In the genomic region with DNA sequence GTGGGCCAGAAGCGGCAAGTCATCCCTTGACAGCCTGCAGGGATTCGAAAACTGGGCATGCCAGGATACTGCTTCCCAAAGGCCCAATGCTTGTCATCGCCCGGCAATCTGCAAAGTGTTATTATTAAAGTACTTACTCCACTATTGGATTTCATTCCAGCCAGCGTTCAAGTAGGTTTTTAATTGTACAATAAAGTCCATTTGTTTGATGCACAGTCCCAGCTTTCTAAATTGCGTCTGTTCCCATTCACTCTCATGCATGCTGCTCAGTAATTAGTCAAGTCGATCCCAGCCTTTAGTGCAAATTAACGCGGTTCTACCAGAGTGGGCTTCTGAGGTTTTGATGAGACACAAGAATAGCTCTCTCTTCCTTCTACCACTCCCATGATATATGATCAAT, we compare ENCODE assay signal across 30 mouse cellular contexts.
DNase-seq lines count a peak whose midpoint lies in the region; ATAC-seq lines count a peak whose summit lies in the region.
"Had no signal": no experiment of that assay in that cellular context is flagged by ENCODE, and none has a peak within 500 bp of the region (broad histone marks: within the 10 kb centered on the region; RNA-seq: fewer than 3 reads in every experiment).

No protein-coding gene starts in this region.

- no peak overlapping the region for H3K4me2 ChIP-seq in embryonic facial prominence, embryonic 14.5 days (ENCODE audit: low read depth, low read length)
- H3K4me2 ChIP-seq in heart, embryonic 11.5 days = no peak overlapping the region
- no peak overlapping the region for H3K4me2 ChIP-seq in neural tube, embryonic 13.5 days
- H3K4me2 ChIP-seq: embryonic facial prominence, embryonic 12.5 days; heart, embryonic 13.5 days; hindbrain, embryonic 15.5 days; limb, embryonic 13.5 days; liver, embryonic 12.5 days; midbrain, embryonic 12.5 days had no signal

- intact Hi-C loops in heart, postnatal 10 days (cut with DNase I) = no loop called here

- H3K36me3 ChIP-seq in embryonic facial prominence, embryonic 14.5 days (ENCODE audit: control insufficient read depth, insufficient read depth, low read length) = no peaks in the 10 kb centered on the region
- no peaks in the 10 kb centered on the region for H3K36me3 ChIP-seq in embryonic facial prominence, embryonic 10.5 days (replicated peaks)
- H3K36me3 ChIP-seq in heart, embryonic 11.5 days (ENCODE audit: control insufficient read depth, insufficient read depth, low read length) = no peaks in the 10 kb centered on the region
- no peaks in the 10 kb centered on the region for H3K36me3 ChIP-seq in neural tube, embryonic 13.5 days
- H3K36me3 ChIP-seq: embryonic facial prominence, embryonic 12.5 days; heart, embryonic 13.5 days; hindbrain, embryonic 15.5 days; limb, embryonic 13.5 days; liver, embryonic 12.5 days; midbrain, embryonic 12.5 days had no signal

- no peaks in the 10 kb centered on the region for H3K27me3 ChIP-seq in embryonic facial prominence, embryonic 14.5 days (replicated peaks; ENCODE audit: control insufficient read depth, insufficient read depth, low read length)
- H3K27me3 ChIP-seq in embryonic facial prominence, embryonic 10.5 days (replicated peaks; ENCODE audit: low read depth, poor library complexity, severe bottlenecking) = peaks cover 11% of the 10 kb centered on the region; the same call in 1 of the 2 replicates
- H3K27me3 ChIP-seq in heart, embryonic 11.5 days (ENCODE audit: control insufficient read depth, insufficient read depth, low read length) = 0 out of 2 replicates have a peak, but pooled peaks cover 2% of the 10 kb centered on the region
- no peaks in the 10 kb centered on the region for H3K27me3 ChIP-seq in neural tube, embryonic 13.5 days
- H3K27me3 ChIP-seq: CH12.LX; hindbrain, embryonic 15.5 days; limb, embryonic 13.5 days; liver, embryonic 12.5 days; megakaryocyte, embryonic 14.5 days; midbrain, embryonic 12.5 days had no signal

- WGBS in embryonic facial prominence, embryonic 14.5 days = 57% methylated on average over 9 of the region's 9 CpGs
- WGBS in embryonic facial prominence, embryonic 10.5 days = 78% methylated on average over 9 of the region's 9 CpGs
- 78% methylated on average over 9 of the region's 9 CpGs for WGBS in heart, embryonic 11.5 days (ENCODE audit: insufficient replicate concordance)
- 64% methylated on average over 9 of the region's 9 CpGs for WGBS in neural tube, embryonic 13.5 days

- H3K9me3 ChIP-seq in embryonic facial prominence, embryonic 14.5 days (ENCODE audit: control insufficient read depth, low read length) = no peaks in the 10 kb centered on the region
- H3K9me3 ChIP-seq in embryonic facial prominence, embryonic 10.5 days = no peaks in the 10 kb centered on the region
- H3K9me3 ChIP-seq in heart, embryonic 11.5 days (replicated peaks; ENCODE audit: control insufficient read depth, low read length) = no peaks in the 10 kb centered on the region
- H3K9me3 ChIP-seq in neural tube, embryonic 13.5 days = no peaks in the 10 kb centered on the region
- H3K9me3 ChIP-seq: embryonic facial prominence, embryonic 12.5 days; heart, embryonic 13.5 days; hindbrain, embryonic 15.5 days; limb, embryonic 13.5 days; liver, embryonic 12.5 days; midbrain, embryonic 12.5 days had no signal

- no peak overlapping the region for H3K27ac ChIP-seq in embryonic facial prominence, embryonic 14.5 days (replicated peaks; ENCODE audit: low read depth, low read length)
- H3K27ac ChIP-seq in embryonic facial prominence, embryonic 10.5 days (replicated peaks) = no peak overlapping the region
- no peak overlapping the region for H3K27ac ChIP-seq in heart, embryonic 11.5 days (ENCODE audit: low read depth, low read length)
- no peak overlapping the region for H3K27ac ChIP-seq in neural tube, embryonic 13.5 days (replicated peaks)
- H3K27ac ChIP-seq: embryonic facial prominence, embryonic 12.5 days; heart, embryonic 13.5 days; hindbrain, embryonic 15.5 days; left cerebral cortex, adult 2 months; limb, embryonic 13.5 days; liver, embryonic 12.5 days; midbrain, embryonic 12.5 days had no signal

- no peak overlapping the region for H3K9ac ChIP-seq in embryonic facial prominence, embryonic 14.5 days (ENCODE audit: low read depth, low read length)
- H3K9ac ChIP-seq in heart, embryonic 11.5 days (ENCODE audit: low read depth, low read length) = no peak overlapping the region
- H3K9ac ChIP-seq in neural tube, embryonic 13.5 days = no peak overlapping the region
- H3K9ac ChIP-seq: embryonic facial prominence, embryonic 12.5 days; heart, embryonic 13.5 days; hindbrain, embryonic 15.5 days; limb, embryonic 13.5 days; liver, embryonic 12.5 days; liver, postnatal 0 days; midbrain, embryonic 12.5 days had no signal

- H3K4me3 ChIP-seq in embryonic facial prominence, embryonic 14.5 days (ENCODE audit: low read depth, low read length) = no peak overlapping the region
- no peak overlapping the region for H3K4me3 ChIP-seq in embryonic facial prominence, embryonic 10.5 days
- no peak overlapping the region for H3K4me3 ChIP-seq in heart, embryonic 11.5 days (ENCODE audit: low read depth, low read length)
- no peak overlapping the region for H3K4me3 ChIP-seq in neural tube, embryonic 13.5 days
- H3K4me3 ChIP-seq: embryonic facial prominence, embryonic 12.5 days; heart, embryonic 13.5 days; hindbrain, embryonic 15.5 days; left cerebral cortex, adult 2 months; limb, embryonic 13.5 days; liver, embryonic 12.5 days; megakaryocyte, embryonic 14.5 days; midbrain, embryonic 12.5 days had no signal

- DNase-seq in embryonic facial prominence, embryonic 14.5 days (ENCODE audit: low spot score) = peak; percentile 20
- DNase-seq in embryonic facial prominence, embryonic 10.5 days (ENCODE audit: low spot score) = no peak
- DNase-seq in heart, postnatal 10 days = peak; percentile 22 to 44
- DNase-seq in neural tube, embryonic 10.5 days (ENCODE audit: extremely low spot score, low spot score) = no peak
- DNase-seq in cerebellum, postnatal 25 days = no peak
- DNase-seq in adrenal gland, postnatal 10 days = no peak
- DNase-seq: adrenal gland, adult 2 months; cerebellum, adult 8-10 months; cerebellum, postnatal 36 days; gastrocnemius, postnatal 10 days; kidney, adult 11 months; kidney, postnatal 14 days; liver, postnatal 0 days; lung, postnatal 4 days; right cerebral cortex, postnatal 4 days; thymus, adult 2 months; thymus, postnatal 36 days had no signal

- ATAC-seq in embryonic facial prominence, embryonic 14.5 days (ENCODE audit: low read depth) = no peak
- ATAC-seq in heart, embryonic 11.5 days (replicated peaks; ENCODE audit: insufficient number of reproducible peaks, low FRiP score, low TSS enrichment) = no peak
- peak; percentile 32; the same call in 1 of the 2 replicates for ATAC-seq in neural tube, embryonic 13.5 days (ENCODE audit: low read depth)
- ATAC-seq: activated CD4-positive, CD25-positive, alpha-beta regulatory T cell, adult 4 months; inflammation-experienced regulatory T-cells, adult 6 months; liver, embryonic 12.5 days; liver, postnatal 0 days had no signal

- no peaks in the 10 kb centered on the region for H3K4me1 ChIP-seq in embryonic facial prominence, embryonic 14.5 days (ENCODE audit: control insufficient read depth, insufficient read depth, low read length)
- peaks cover 15% of the 10 kb centered on the region for H3K4me1 ChIP-seq in embryonic facial prominence, embryonic 10.5 days
- H3K4me1 ChIP-seq in heart, embryonic 11.5 days (ENCODE audit: control insufficient read depth, insufficient read depth, low read length) = no peaks in the 10 kb centered on the region
- H3K4me1 ChIP-seq in neural tube, embryonic 13.5 days (replicated peaks) = no peaks in the 10 kb centered on the region
- H3K4me1 ChIP-seq: embryonic facial prominence, embryonic 12.5 days; limb, embryonic 13.5 days; liver, embryonic 12.5 days; megakaryocyte, embryonic 14.5 days; midbrain, embryonic 12.5 days had no signal

Comparison
In these comparisons a context has a peak if more than half of its experiments do, and no peak if none do; other contexts are left out.
1. DNase-seq: peak in embryonic facial prominence, embryonic 14.5 days (single experiment) and heart, postnatal 10 days (2 of 2); none in embryonic facial prominence, embryonic 10.5 days (single experiment), neural tube, embryonic 10.5 days (single experiment), cerebellum, postnatal 25 days (0 of 2) and adrenal gland, postnatal 10 days (single experiment).